Mouse (Mus musculus) activated CD4-positive, CD25-positive, alpha-beta regulatory T cell, adult 9 weeks (primary cell): ENCODE measurements around the gene Serpinb1c. TPM values are rescaled to one million over a fixed set of nuclear protein-coding genes. Genes with fewer than 3 reads are reported as not detected.

Experiments used
- polyA plus RNA-seq: library from polyadenylated mRNA; unstranded; fragments of 100-300 nt; shearing (Covaris generic); gene quantifications from one replicate; pipeline ENCODE4 v1.2.1, GENCODE M21; 2017

Serpinb1c gene
- not detected for polyA plus RNA-seq

DNA sequence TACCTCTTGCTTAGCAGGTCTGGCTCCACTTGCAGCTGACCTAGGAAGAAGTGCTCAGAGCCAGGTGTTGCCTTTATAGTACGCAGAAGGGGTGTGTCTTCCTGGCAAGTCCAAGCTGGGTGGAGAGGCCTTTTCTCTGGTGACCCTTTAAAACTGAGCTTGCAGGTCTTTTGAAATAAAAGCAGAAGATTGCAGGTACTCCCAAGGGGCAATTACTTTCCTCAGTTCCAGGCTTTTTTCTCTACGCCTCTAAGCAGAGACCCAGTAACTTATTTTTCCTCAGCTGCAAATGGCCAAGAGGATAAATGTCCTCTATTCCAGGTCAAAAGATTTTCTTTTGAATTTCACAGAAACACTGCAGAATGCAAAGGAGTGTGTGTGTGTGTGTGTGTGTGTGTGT lies at the start of gene Serpinb1c:
Gene Serpinb1c (minus strand): TSS at position 101 of the 400 bp plus-strand sequence.

DNA sequence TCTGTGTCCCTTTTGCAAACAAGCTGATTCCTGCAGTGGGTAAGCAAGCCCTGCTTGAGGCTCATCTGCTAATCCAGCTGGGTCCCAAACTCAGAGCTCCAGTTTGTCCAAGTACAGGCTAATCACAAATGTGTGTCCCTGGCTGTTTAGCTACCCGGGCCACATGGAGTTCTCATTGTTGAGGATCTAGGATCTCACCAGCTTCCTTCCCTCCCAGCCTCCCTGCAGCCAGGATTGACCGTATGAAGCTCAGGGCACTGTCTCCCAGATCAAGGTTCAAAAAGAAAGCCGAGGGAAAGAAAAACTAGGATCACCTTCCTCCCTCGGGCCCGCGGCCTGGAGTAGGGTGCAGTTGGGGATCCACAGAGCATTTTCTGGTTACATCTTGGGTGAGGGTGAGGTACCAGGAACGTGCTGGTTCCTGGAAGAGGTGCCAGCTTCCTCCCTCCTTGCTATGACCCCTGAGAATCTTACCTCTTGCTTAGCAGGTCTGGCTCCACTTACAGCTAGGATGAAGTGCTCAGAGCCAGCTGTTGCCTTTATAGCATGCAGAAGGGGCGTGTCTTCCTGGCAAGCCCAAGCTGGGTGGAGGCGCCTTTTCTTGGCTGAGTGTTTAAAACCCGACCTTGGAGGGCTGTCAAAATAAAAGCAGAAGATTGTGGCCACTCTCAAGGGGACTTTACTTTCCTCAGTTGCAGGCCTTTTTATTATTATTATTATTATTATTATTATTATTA lies 47.2 kb downstream of the Serpinb1c start, which contains the start of gene Serpinb1a:
Gene Serpinb1a (minus strand): TSS at position 518 of the 737 bp plus-strand sequence.

Other genes starting within 250 kb of the Serpinb1c start
- not detected for gene Mylk4, start 114.3 kb downstream of the Serpinb1c start, polyA plus RNA-seq
- gene Wrnip1, start 96.2 kb downstream of the Serpinb1c start, polyA plus RNA-seq, result 12.5 TPM
- gene D930007J09Rik, start 95.4 kb downstream of the Serpinb1c start, polyA plus RNA-seq, result not detected
- gene Serpinb1a, start 47.0 kb downstream of the Serpinb1c start, polyA plus RNA-seq, result 5.7 TPM
- 27.4 TPM for gene Serpinb6b, start 67.0 kb upstream of the Serpinb1c start, polyA plus RNA-seq
- gene Serpinb9, start 105.0 kb upstream of the Serpinb1c start, polyA plus RNA-seq, result 33.8 TPM
- not detected for gene Serpinb9b, start 129.2 kb upstream of the Serpinb1c start, polyA plus RNA-seq
- gene Serpinb1b, start 180.4 kb upstream of the Serpinb1c start, polyA plus RNA-seq, result not detected